Mouse (Mus musculus): ENCODE measurements around the gene Stk38. TPM values are rescaled to one million over a fixed set of nuclear protein-coding genes. Genes with fewer than 3 reads are reported as not detected.

The Stk38 gene
- total and polyA plus RNA-seq, 3 experiments, result 14.4 to 290 (median 49.3) TPM

DNA sequence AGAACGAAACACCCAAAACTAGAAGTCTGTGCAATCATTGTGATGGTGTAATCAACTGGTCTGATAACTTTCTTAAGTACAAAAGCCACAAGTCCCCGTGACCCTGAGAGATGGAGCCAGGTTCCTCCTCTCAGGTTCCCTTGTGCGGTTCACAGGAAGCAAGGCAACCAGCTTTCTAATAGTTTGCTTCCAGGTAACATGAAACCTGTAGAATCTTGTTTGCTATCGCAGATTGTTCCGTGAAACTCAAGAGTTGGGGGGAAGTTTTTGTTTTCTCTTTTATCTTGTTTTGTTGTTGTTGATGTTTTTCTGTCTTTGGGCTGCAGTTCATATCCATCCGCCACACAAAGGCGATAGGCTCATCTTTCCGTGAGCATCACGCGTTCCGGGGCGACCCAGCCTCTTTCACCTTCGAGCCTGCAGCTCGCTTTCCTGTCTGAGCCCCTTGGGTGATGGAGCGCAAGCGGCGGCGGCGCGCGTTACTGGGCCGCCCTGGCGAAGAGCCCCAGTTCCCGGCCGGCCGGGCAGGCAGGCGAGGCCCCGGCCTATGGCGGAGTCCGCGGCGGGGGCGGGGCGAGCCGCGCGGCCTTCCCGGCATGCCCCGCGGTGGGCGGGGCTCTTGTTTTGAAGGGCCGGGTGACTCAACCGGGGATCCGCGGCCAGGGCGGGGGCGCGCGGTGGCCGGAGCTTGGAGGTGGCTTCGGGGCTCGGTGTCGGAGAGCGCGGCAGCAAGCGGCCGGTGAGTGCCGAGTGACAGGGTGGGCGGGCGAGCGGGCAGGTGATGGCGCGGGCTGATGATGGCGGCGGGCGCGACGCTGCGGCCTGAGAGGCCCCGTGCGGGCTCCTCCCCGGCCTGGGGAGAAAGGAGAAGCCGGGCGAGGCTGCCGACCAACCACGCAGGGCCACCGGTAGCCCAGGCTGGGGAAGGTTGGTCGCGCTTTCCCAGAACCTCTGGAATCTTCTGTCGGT, 55.7 kb downstream of the Stk38 start, which contains the start of gene Kctd20:
TSS of gene Kctd20 (plus strand) at position 120 of the 969 bp plus-strand sequence.
- H3K4me1 ChIP-seq (ENCODE audit: control insufficient read depth in 1 of 2, insufficient read depth in 2 of 2, low read length in 2 of 2), result peaks cover 19 to 33% of the 10 kb centered on the region in 2 experiments
- H3K79me2 ChIP-seq (ENCODE audit: control insufficient read depth, insufficient read depth, low read length, poor library complexity), result peaks cover 40% of the 10 kb centered on the region
- DNase-seq (ENCODE audit: low read depth, low spot score), result peak; percentile 92
- H3K36me3 ChIP-seq (ENCODE audit: control insufficient read depth in 1 of 2, insufficient read depth in 2 of 2, low read length in 2 of 2), result peaks cover 0 to 22% of the 10 kb centered on the region in 2 experiments; a peak in 2 of 4 replicates
- H3K27me3 ChIP-seq (ENCODE audit: control insufficient read depth in 1 of 2, insufficient read depth in 2 of 2, low read length in 2 of 2), result no peaks in the 10 kb centered on the region
- peak within 1 kb of the TSS; percentile 79 to 94 for H3K4me3 ChIP-seq (ENCODE audit: control insufficient read depth in 1 of 2, insufficient read depth in 1 of 2, low read depth in 2 of 2, low read length in 2 of 2)
- peak within 1 kb of the TSS; percentile 96 for H3K27ac ChIP-seq (ENCODE audit: control insufficient read depth, low read depth, low read length)
- H3K9ac ChIP-seq (ENCODE audit: control insufficient read depth, low read depth, low read length, poor library complexity, severe bottlenecking), result peak within 1 kb of the TSS; percentile 87
- H3K9me3 ChIP-seq (replicated peaks; ENCODE audit: insufficient read depth, low read length), result no peaks in the 10 kb centered on the region
- TF ChIP-seq RAD21 (IDR thresholded peaks at IDR 0.05; ENCODE audit: low read depth, low read length), result no peak
- no peak for TF ChIP-seq USF2 (IDR thresholded peaks at IDR 0.05; ENCODE audit: borderline replicate concordance in 1 of 2, insufficient read depth in 1 of 2, low read depth in 1 of 2, low read length in 2 of 2)
- TF ChIP-seq CHD1 (IDR thresholded peaks at IDR 0.05; ENCODE audit: low read depth, low read length), result no peak
- no peak for TF ChIP-seq MAFK (IDR thresholded peaks at IDR 0.05; ENCODE audit: borderline replicate concordance, low read depth, low read length)
- no peak for TF ChIP-seq SMC3 (IDR thresholded peaks at IDR 0.05; ENCODE audit: low read depth, low read length)
- TF ChIP-seq ZNF384 (IDR thresholded peaks at IDR 0.05; ENCODE audit: low read depth, low read length), result no peak
- no peak for TF ChIP-seq CTCF (IDR thresholded peaks at IDR 0.05 in 2 of 3, conservative IDR thresholded peaks at IDR 0.05 in 1 of 3; ENCODE audit: control insufficient read depth in 1 of 3, insufficient read depth in 1 of 3, low read depth in 2 of 3, low read length in 3 of 3, poor library complexity in 1 of 3, severe bottlenecking in 1 of 3)
- TF ChIP-seq POLR2AphosphoS5 (IDR thresholded peaks at IDR 0.05; ENCODE audit: borderline replicate concordance, low read depth, low read length), result no peak
- peak; percentile 35; the same call in 1 of the 2 replicates for TF ChIP-seq ZMIZ1 (IDR thresholded peaks at IDR 0.05; ENCODE audit: low read depth, low read length)
- no peak; the same call in 1 of the 2 replicates for TF ChIP-seq MYC (IDR thresholded peaks at IDR 0.05; ENCODE audit: low read depth, low read length)
- TF ChIP-seq SIN3A (IDR thresholded peaks at IDR 0.05; ENCODE audit: low read length), result peak; percentile 67
- TF ChIP-seq MYB (IDR thresholded peaks at IDR 0.05; ENCODE audit: low read depth, low read length), result no peak
- TF ChIP-seq ZC3H11A (IDR thresholded peaks at IDR 0.05; ENCODE audit: low read depth, low read length), result peak; percentile 11; the same call in 1 of the 2 replicates
- peak; percentile 33; the same call in 1 of the 2 replicates for TF ChIP-seq MEF2A (IDR thresholded peaks at IDR 0.05; ENCODE audit: extremely low read depth, insufficient replicate concordance, low read depth, low read length, poor library complexity, severe bottlenecking)
- no peak for TF ChIP-seq E2F4 (IDR thresholded peaks at IDR 0.05; ENCODE audit: borderline replicate concordance, low read depth, low read length)
- no peak for TF ChIP-seq EP300 (IDR thresholded peaks at IDR 0.05; ENCODE audit: low read depth in 1 of 2, low read length in 2 of 2)
- peak; percentile 84 for TF ChIP-seq MXI1 (IDR thresholded peaks at IDR 0.05; ENCODE audit: low read depth, low read length)
- no peak for TF ChIP-seq JUND (IDR thresholded peaks at IDR 0.05; ENCODE audit: low read depth, low read length)
- no peak; the same call in 1 of the 2 replicates for TF ChIP-seq CHD2 (IDR thresholded peaks at IDR 0.05; ENCODE audit: low read length)
- TF ChIP-seq TBP (IDR thresholded peaks at IDR 0.05; ENCODE audit: low read depth, low read length), result peak; percentile 63
- no peak for TF ChIP-seq NRF1 (IDR thresholded peaks at IDR 0.05; ENCODE audit: insufficient read depth, low read depth, low read length, poor library complexity, severe bottlenecking)
- no peak for TF ChIP-seq TAL1 (IDR thresholded peaks at IDR 0.05; ENCODE audit: low read length)
- TF ChIP-seq GATA1 (IDR thresholded peaks at IDR 0.05; ENCODE audit: low read depth, low read length), result no peak
- TF ChIP-seq MAX (IDR thresholded peaks at IDR 0.05; ENCODE audit: low read length), result no peak; the same call in 1 of the 2 replicates
- peak; percentile 82 for TF ChIP-seq POLR2AphosphoS2 (IDR thresholded peaks at IDR 0.05; ENCODE audit: low read length)
- TF ChIP-seq MAZ (IDR thresholded peaks at IDR 0.05; ENCODE audit: low read depth, low read length), result no peak; the same call in 1 of the 2 replicates
- TF ChIP-seq UBTF (IDR thresholded peaks at IDR 0.05; ENCODE audit: borderline replicate concordance, insufficient read depth, low read depth, low read length), result peak; percentile 96; the same call in 1 of the 2 replicates
- TF ChIP-seq TCF12 (IDR thresholded peaks at IDR 0.05; ENCODE audit: low read depth, low read length), result peak; percentile 49
- no peak for TF ChIP-seq ELF1 (IDR thresholded peaks at IDR 0.05; ENCODE audit: low read depth, low read length)
- TF ChIP-seq NELFE (IDR thresholded peaks at IDR 0.05; ENCODE audit: low read depth, low read length), result peak; percentile 88
- TF ChIP-seq RCOR1 (IDR thresholded peaks at IDR 0.05; ENCODE audit: low read depth, low read length), result no peak; the same call in 1 of the 2 replicates
- TF ChIP-seq USF1 (IDR thresholded peaks at IDR 0.05; ENCODE audit: low read depth, low read length), result peak; percentile 77
- TF ChIP-seq ETS1 (IDR thresholded peaks at IDR 0.05; ENCODE audit: low read depth, low read length), result peak; percentile 52; the same call in 1 of the 2 replicates
- TF ChIP-seq BHLHE40 (IDR thresholded peaks at IDR 0.05; ENCODE audit: borderline replicate concordance, low read depth, low read length), result peak; percentile 85
